In genomic region chr3:116304800-116305753, GRCm38 (mm10) we compare ENCODE assay signal across 12 mouse cellular contexts. TPM values are rescaled to one million over a fixed set of nuclear protein-coding genes. Genes with fewer than 3 reads are reported as not detected.
A peak's percentile ranks its signal among the peaks of the same experiment; 100 is the strongest.
DNase-seq lines count a peak whose midpoint lies in the region; ATAC-seq and TF ChIP-seq lines count a peak whose summit lies in the region.
"Had no signal": no experiment of that assay in that cellular context is flagged by ENCODE, and none has a peak within 500 bp of the region (broad histone marks: within the 10 kb centered on the region; RNA-seq: fewer than 3 reads in every experiment).

No protein-coding gene starts in this region.

- TF ChIP-seq POLR2A in bone marrow, adult 2 months (IDR thresholded peaks at IDR 0.05; ENCODE audit: borderline replicate concordance, control insufficient read depth, low read depth, low read length), result no peak

- peak; percentile 49; the same call in 1 of the 2 replicates for ATAC-seq in midbrain, embryonic 12.5 days (ENCODE audit: low FRiP score, low read depth)
- ATAC-seq in midbrain, embryonic 13.5 days, result no peak

- no peak overlapping the region for H3K9ac ChIP-seq in midbrain, embryonic 12.5 days (replicated peaks)
- no peak overlapping the region for H3K9ac ChIP-seq in midbrain, embryonic 13.5 days (replicated peaks)
- H3K9ac ChIP-seq: heart, embryonic 13.5 days had no signal

- no peaks in the 10 kb centered on the region for H3K27me3 ChIP-seq in heart, embryonic 10.5 days (ENCODE audit: insufficient read depth, poor library complexity, severe bottlenecking)
- H3K27me3 ChIP-seq in midbrain, embryonic 12.5 days, result no peaks in the 10 kb centered on the region
- H3K27me3 ChIP-seq in midbrain, embryonic 13.5 days, result no peaks in the 10 kb centered on the region
- H3K27me3 ChIP-seq: heart, embryonic 13.5 days had no signal

- peaks cover 14% of the 10 kb centered on the region; the same call in 1 of the 2 replicates for H3K36me3 ChIP-seq in heart, embryonic 10.5 days
- H3K36me3 ChIP-seq in midbrain, embryonic 12.5 days, result peaks cover 16% of the 10 kb centered on the region
- H3K36me3 ChIP-seq in midbrain, embryonic 13.5 days, result no peaks in the 10 kb centered on the region; the same call in 1 of the 2 replicates

- 0 out of 2 replicates have a peak, but pooled peaks have one; percentile 4 for TF ChIP-seq CTCF in bone marrow, adult 2 months (IDR thresholded peaks at IDR 0.05; ENCODE audit: control insufficient read depth, insufficient read depth, low read length)

- peak; percentile 29 for DNase-seq in heart, postnatal 4 days
- no peak for DNase-seq in heart, embryonic 10.5 days (ENCODE audit: low spot score)
- DNase-seq in lung, postnatal 36 days, result peak; percentile 38
- no peak for DNase-seq in thymus, postnatal 10 days (ENCODE audit: low spot score in 2 of 2)
- DNase-seq: thymus, adult 2 months had no signal

- no peak overlapping the region for H3K4me2 ChIP-seq in midbrain, embryonic 12.5 days (replicated peaks)
- no peak overlapping the region for H3K4me2 ChIP-seq in midbrain, embryonic 13.5 days (replicated peaks)
- H3K4me2 ChIP-seq: heart, embryonic 13.5 days had no signal

- H3K27ac ChIP-seq in heart, embryonic 10.5 days, result no peak overlapping the region
- no peak overlapping the region for H3K27ac ChIP-seq in midbrain, embryonic 12.5 days (replicated peaks)
- H3K27ac ChIP-seq in midbrain, embryonic 13.5 days, result no peak overlapping the region
- no peak overlapping the region for H3K27ac ChIP-seq in bone marrow, adult 2 months (ENCODE audit: control insufficient read depth, insufficient read depth, low read depth, low read length, poor library complexity)
- H3K27ac ChIP-seq: heart, embryonic 13.5 days; limb, embryonic 10.5 days; macrophage had no signal

- H3K9me3 ChIP-seq in heart, embryonic 10.5 days, result no peaks in the 10 kb centered on the region
- no peaks in the 10 kb centered on the region for H3K9me3 ChIP-seq in midbrain, embryonic 12.5 days
- no peaks in the 10 kb centered on the region for H3K9me3 ChIP-seq in midbrain, embryonic 13.5 days
- H3K9me3 ChIP-seq: heart, embryonic 13.5 days; limb, embryonic 10.5 days had no signal

- WGBS in heart, embryonic 10.5 days, result 85% methylated on average over 18 of the region's 18 CpGs
- 80% methylated on average over 18 of the region's 18 CpGs for WGBS in midbrain, embryonic 12.5 days
- WGBS in midbrain, embryonic 13.5 days, result 69% methylated on average over 18 of the region's 18 CpGs
- WGBS in bone marrow, adult 2 months, result 88% methylated on average over 18 of the region's 18 CpGs

- H3K4me3 ChIP-seq in heart, embryonic 10.5 days, result no peak overlapping the region
- H3K4me3 ChIP-seq in midbrain, embryonic 12.5 days, result no peak overlapping the region
- no peak overlapping the region for H3K4me3 ChIP-seq in midbrain, embryonic 13.5 days (replicated peaks)
- H3K4me3 ChIP-seq in bone marrow, adult 2 months (replicated peaks; ENCODE audit: control insufficient read depth, low read depth, low read length), result no peak overlapping the region
- H3K4me3 ChIP-seq: heart, embryonic 13.5 days; limb, embryonic 10.5 days had no signal

- peaks cover 16% of the 10 kb centered on the region; the same call in 1 of the 2 replicates for H3K4me1 ChIP-seq in heart, embryonic 10.5 days
- peaks cover 3% of the 10 kb centered on the region; the same call in 1 of the 2 replicates for H3K4me1 ChIP-seq in midbrain, embryonic 12.5 days
- no peaks in the 10 kb centered on the region for H3K4me1 ChIP-seq in midbrain, embryonic 13.5 days (replicated peaks)
- peaks cover 2% of the 10 kb centered on the region; the same call in 1 of the 2 replicates for H3K4me1 ChIP-seq in bone marrow, adult 2 months (ENCODE audit: control insufficient read depth, insufficient read depth, low read length)
- H3K4me1 ChIP-seq: limb, embryonic 10.5 days had no signal

RNA-seq across cellular contexts. Expression of gene Gpr88, which starts 51.8 kb away (rescaled TPM):
- total RNA-seq in heart, postnatal 4 days (2021), result under 1 TPM; 0.47 to 0.55 TPM
- polyA plus RNA-seq in heart, embryonic 10.5 days (2016; fragmentation: Nextera tagmentation; extraction: Ambion mirVana), result 0.07 and 0.62 TPM in 2 replicates
- polyA plus RNA-seq in midbrain, embryonic 12.5 days (2016; fragmentation: Nextera tagmentation; extraction: Ambion mirVana), result 0.43 and 0.80 TPM in 2 replicates
- 1.5 and 1.7 TPM in 2 replicates for polyA plus RNA-seq in midbrain, embryonic 13.5 days (2015; fragmentation: Nextera tagmentation; extraction: Ambion mirVana)
- 1.00 and 1.0 TPM in 2 replicates for polyA plus RNA-seq in bone marrow, adult 2 months (2011; ENCODE audit: insufficient read depth, insufficient read length, low replicate concordance, missing spikeins)
- total RNA-seq: gastrocnemius, adult 18-20 months had no signal
- polyA plus RNA-seq: macrophage had no signal

Comparison
In these comparisons a context has a peak if more than half of its experiments do, and no peak if none do; other contexts are left out.
1. DNase-seq: peak in heart, postnatal 4 days (single experiment) and lung, postnatal 36 days (single experiment); none in heart, embryonic 10.5 days (single experiment) and thymus, postnatal 10 days (0 of 2).